Mouse (Mus musculus): ENCODE measurements around the gene Phip. TPM values are rescaled to one million over a fixed set of nuclear protein-coding genes. Genes with fewer than 3 reads are reported as not detected.
A peak's percentile ranks its signal among the peaks of the same experiment; 100 is the strongest.

Phip gene
- 139 and 143 TPM in 2 replicates for polyA plus RNA-seq (2015; fragmentation: Nextera tagmentation; extraction: Ambion mirVana)

DNA sequence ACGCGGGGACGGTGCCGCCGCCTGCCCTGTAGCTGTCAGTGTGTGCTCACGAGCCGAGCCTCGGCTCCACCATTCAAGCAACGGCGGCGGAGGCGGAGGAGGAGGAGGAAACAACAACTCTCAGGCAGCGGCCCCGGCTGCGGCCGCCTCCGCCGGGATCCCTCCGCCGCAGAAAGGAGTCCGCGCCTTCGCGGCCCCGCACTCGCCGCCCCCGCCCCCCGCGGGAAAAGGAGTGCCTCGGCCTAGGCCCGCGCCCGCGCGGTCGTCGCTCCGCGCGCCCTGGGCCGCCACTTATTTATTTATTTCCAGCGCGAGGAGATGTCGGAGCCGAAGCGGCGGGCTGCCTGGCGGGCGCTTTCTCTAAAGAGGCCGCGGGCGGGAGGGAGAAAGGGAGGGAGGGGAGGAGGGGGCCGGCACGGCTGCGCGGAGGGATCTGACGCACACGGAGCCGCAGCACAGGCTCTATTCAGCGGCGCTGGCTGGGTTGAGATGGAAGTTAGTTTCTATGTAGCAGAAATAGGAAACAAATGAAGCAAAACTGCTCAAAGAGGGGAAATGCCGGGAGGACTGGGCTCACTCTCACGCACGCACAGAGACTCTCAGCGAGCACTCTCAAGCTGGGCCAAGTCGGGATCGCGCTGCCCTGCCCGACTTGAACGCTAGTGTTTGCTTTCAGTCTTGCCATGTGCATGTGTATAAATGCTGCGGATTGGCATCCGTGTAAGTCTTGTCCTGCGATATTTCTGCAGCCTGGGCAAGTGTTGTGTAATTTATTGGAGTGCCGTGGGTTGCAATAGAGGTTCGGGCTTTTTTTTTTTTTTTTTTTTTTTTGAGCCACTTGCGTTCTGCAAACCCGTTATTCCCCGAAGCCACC lies at the start of gene Phip:
Gene Phip, minus strand, starts transcription at position 175 of the 874 bp plus-strand sequence.
- no peaks in the 10 kb centered on the region for H3K36me3 ChIP-seq (ENCODE audit: control insufficient read depth, insufficient read depth)
- H3K27me3 ChIP-seq (replicated peaks; ENCODE audit: control insufficient read depth, insufficient read depth, low read length), result no peaks in the 10 kb centered on the region
- ATAC-seq, result peak; percentile 82
- H3K27ac ChIP-seq (ENCODE audit: low read length), result peak within 1 kb of the TSS; percentile 100
- H3K4me3 ChIP-seq (replicated peaks; ENCODE audit: low read length), result peak within 1 kb of the TSS; percentile 94
- H3K9ac ChIP-seq (replicated peaks; ENCODE audit: low read depth, low read length), result peak within 1 kb of the TSS; percentile 99
- under 1% methylated on average over 62 of the region's 79 CpGs for WGBS
- H3K9me3 ChIP-seq (ENCODE audit: control insufficient read depth, low read length), result no peaks in the 10 kb centered on the region
- peaks cover 17% of the 10 kb centered on the region for H3K4me1 ChIP-seq (replicated peaks; ENCODE audit: control insufficient read depth, insufficient read depth, low read length)
- peak within 1 kb of the TSS; percentile 83 for H3K4me2 ChIP-seq (ENCODE audit: low read length)

DNA sequence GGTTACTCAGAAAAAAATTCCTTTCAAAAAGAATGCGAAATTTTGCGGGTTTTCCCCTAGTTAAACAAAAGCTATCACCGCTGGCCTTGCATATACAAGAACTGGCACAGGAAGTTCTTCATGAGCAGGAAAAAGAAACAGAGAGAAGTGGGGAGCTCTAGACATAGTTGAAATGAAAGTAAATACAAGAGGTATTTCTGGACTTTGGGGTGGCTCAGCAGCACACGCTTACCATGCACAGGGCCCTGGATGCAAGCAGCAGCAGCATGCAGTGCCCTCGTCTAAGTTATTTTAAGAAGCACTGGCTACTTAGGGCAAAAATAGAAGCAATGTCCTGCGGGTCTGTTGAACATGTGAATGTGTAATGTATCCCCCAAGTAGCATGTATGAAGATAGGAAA lies 48.4 kb upstream of the Phip start:
- no peak overlapping the region for H3K4me3 ChIP-seq (replicated peaks; ENCODE audit: low read length)
- no peaks in the 10 kb centered on the region for H3K36me3 ChIP-seq (ENCODE audit: control insufficient read depth, insufficient read depth)
- 79% methylated on average over 6 of the region's 6 CpGs for WGBS

DNA sequence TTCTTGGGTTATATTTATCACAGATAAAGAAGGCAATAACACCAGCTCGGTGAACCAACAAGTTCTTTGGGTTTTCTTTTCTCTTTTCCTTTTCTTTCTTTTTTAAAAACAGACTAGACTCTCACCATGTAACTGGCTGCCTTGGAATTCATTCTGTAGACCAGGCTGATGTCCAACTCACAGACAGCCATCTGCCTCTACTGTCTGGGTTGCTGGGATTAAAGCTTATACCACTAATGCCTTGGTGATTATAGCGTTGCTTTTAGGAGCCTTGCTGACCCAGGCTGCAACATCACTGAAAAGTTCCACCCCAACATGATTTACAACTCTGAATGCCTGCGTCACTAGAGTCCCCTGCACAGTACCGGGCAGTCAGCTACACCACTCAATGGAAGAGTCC lies 39.2 kb upstream of the Phip start:
- WGBS, result 83% methylated on average over 4 of the region's 4 CpGs
- Histone ChIP-seq H3K9me3 (ENCODE audit: control insufficient read depth, low read length) (no peaks in the 10 kb centered on the region), H3K4me2 (ENCODE audit: low read length) (no peak overlapping the region), H3K9ac (replicated peaks; ENCODE audit: low read depth, low read length) (no peak overlapping the region), H3K36me3 (ENCODE audit: control insufficient read depth, insufficient read depth) (no peaks in the 10 kb centered on the region), H3K4me3 (replicated peaks; ENCODE audit: low read length) (no peak overlapping the region), H3K27ac (ENCODE audit: low read length) (no peak overlapping the region), H3K4me1 (replicated peaks; ENCODE audit: control insufficient read depth, insufficient read depth, low read length) (no peaks in the 10 kb centered on the region), H3K27me3 (replicated peaks; ENCODE audit: control insufficient read depth, insufficient read depth, low read length) (no peaks in the 10 kb centered on the region)
- no peak for ATAC-seq

More for the DNA sequence above, 48.4 kb upstream of the Phip start:
- Histone ChIP-seq H3K9me3 (ENCODE audit: control insufficient read depth, low read length) (no peaks in the 10 kb centered on the region), H3K4me1 (replicated peaks; ENCODE audit: control insufficient read depth, insufficient read depth, low read length) (no peaks in the 10 kb centered on the region), H3K27me3 (replicated peaks; ENCODE audit: control insufficient read depth, insufficient read depth, low read length) (no peaks in the 10 kb centered on the region), H3K9ac (replicated peaks; ENCODE audit: low read depth, low read length) (no peak overlapping the region), H3K4me2 (ENCODE audit: low read length) (no peak overlapping the region), H3K27ac (ENCODE audit: low read length) (no peak overlapping the region)
- ATAC-seq, result no peak

DNA sequence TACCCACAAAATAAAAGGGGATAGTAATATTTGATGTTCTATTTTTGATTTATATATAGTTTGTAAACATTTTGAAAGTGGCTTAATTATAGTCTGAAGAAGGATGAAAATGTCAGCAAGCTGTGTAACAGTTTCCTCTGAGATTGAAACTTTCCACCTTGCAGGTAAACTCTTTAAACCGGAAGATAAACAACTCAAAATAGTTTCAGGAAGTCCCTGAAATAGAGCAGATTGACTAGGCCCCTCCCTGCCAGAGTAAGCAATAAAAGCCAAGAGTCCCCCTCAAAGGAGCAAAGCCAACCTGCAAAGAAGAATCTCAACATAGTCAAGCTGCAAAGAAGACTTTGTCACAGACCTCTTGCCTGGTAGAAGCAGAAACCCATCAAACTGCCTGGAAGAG lies 33.0 kb upstream of the Phip start:
- no peak for ATAC-seq
- Histone ChIP-seq H3K27ac (ENCODE audit: low read length) (no peak overlapping the region), H3K9ac (replicated peaks; ENCODE audit: low read depth, low read length) (no peak overlapping the region), H3K4me3 (replicated peaks; ENCODE audit: low read length) (no peak overlapping the region), H3K27me3 (replicated peaks; ENCODE audit: control insufficient read depth, insufficient read depth, low read length) (no peaks in the 10 kb centered on the region), H3K9me3 (ENCODE audit: control insufficient read depth, low read length) (no peaks in the 10 kb centered on the region), H3K4me1 (replicated peaks; ENCODE audit: control insufficient read depth, insufficient read depth, low read length) (no peaks in the 10 kb centered on the region), H3K4me2 (ENCODE audit: low read length) (no peak overlapping the region), H3K36me3 (ENCODE audit: control insufficient read depth, insufficient read depth) (no peaks in the 10 kb centered on the region)
- 91% methylated on average over 1 of the region's 1 CpGs for WGBS

DNA sequence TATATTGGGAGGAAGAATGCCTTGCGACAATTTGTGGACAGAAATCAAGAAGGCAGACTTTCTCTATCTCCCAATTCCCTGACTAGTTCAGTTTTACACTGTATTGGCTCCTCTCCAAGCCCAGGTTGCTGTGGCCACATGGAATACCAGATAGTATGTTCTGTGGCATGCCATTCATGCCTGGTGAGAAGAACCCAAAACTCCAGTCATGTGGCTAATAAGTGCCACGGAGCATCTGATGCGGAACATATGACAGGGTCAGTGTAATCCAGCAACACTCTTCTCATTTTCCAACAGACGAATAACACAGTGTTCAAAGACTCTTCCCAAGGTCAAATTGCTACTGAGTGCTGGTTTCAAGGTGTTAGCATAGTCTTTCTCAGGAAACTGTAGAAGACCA lies 26.0 kb upstream of the Phip start:
- H3K27ac ChIP-seq (ENCODE audit: low read length), result no peak overlapping the region
- H3K9ac ChIP-seq (replicated peaks; ENCODE audit: low read depth, low read length), result no peak overlapping the region
- H3K9me3 ChIP-seq (ENCODE audit: control insufficient read depth, low read length), result no peaks in the 10 kb centered on the region
- ATAC-seq, result no peak
- H3K36me3 ChIP-seq (ENCODE audit: control insufficient read depth, insufficient read depth), result no peaks in the 10 kb centered on the region
- 94% methylated on average over 4 of the region's 4 CpGs for WGBS
- no peaks in the 10 kb centered on the region for H3K4me1 ChIP-seq (replicated peaks; ENCODE audit: control insufficient read depth, insufficient read depth, low read length)
- H3K4me3 ChIP-seq (replicated peaks; ENCODE audit: low read length), result no peak overlapping the region
- no peaks in the 10 kb centered on the region for H3K27me3 ChIP-seq (replicated peaks; ENCODE audit: control insufficient read depth, insufficient read depth, low read length)
- no peak overlapping the region for H3K4me2 ChIP-seq (ENCODE audit: low read length)

DNA sequence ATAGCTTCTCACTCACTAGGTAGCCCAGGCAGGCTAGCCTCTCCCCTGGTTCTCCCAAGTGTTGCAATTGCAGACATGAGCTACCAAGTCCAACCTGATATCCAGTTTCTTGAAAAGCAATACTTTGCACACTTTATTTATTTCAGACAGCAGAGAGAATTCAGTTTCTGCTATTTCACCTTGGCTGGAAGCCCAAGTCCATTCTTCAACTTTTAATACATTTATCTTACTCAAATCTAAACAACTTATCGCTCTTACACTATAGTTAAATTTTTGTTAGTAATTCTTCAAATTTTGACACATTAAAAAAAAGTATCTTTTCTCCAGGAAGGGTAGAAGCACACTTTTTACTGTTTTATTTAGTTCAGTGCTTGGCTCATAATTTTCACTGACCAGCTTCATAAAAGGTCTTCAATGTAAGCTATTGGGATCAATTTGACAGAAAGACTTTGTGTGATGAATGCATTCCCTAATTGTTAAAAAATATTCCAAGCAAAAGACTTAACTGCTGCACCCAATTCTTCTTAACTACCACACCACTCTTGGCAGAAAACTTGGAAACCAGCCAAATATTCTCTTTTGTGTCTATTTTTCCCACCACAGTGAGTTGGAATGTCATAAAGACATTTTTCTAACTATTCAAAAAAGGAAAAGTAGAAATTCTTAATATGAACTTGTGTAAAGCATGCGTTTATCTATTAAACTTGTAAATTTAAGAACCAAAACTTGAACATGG lies 22.6 kb upstream of the Phip start:
- WGBS, result 84% methylated on average over 2 of the region's 2 CpGs
- H3K4me3 ChIP-seq (replicated peaks; ENCODE audit: low read length), result no peak overlapping the region
- no peaks in the 10 kb centered on the region for H3K4me1 ChIP-seq (replicated peaks; ENCODE audit: control insufficient read depth, insufficient read depth, low read length)
- H3K27me3 ChIP-seq (replicated peaks; ENCODE audit: control insufficient read depth, insufficient read depth, low read length), result no peaks in the 10 kb centered on the region
- H3K9ac ChIP-seq (replicated peaks; ENCODE audit: low read depth, low read length), result no peak overlapping the region
- H3K9me3 ChIP-seq (ENCODE audit: control insufficient read depth, low read length), result no peaks in the 10 kb centered on the region
- H3K4me2 ChIP-seq (ENCODE audit: low read length), result no peak overlapping the region
- H3K27ac ChIP-seq (ENCODE audit: low read length), result no peak overlapping the region
- ATAC-seq, result no peak
- H3K36me3 ChIP-seq (ENCODE audit: control insufficient read depth, insufficient read depth), result no peaks in the 10 kb centered on the region

DNA sequence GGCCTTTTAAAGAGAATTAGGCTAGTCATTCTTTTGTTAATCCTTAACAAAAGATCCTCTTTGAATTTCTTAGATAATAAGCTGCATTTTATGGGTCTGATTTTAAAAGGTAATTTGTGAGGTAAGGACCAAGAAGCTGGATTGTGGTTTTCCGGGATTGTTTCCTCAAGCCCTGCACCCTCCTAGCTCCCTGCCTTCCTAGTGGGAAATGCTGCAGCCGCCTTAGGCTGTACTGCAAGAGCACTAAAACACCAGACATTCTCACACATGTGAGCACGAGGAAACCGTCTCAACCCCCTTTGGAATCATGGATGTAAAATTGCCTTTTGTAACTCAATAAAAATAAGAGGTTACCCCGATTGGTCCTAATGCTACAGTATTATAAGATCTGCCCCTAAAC lies 1.6 kb upstream of the Phip start:
- WGBS, result 9% methylated on average over 5 of the region's 5 CpGs

DNA sequence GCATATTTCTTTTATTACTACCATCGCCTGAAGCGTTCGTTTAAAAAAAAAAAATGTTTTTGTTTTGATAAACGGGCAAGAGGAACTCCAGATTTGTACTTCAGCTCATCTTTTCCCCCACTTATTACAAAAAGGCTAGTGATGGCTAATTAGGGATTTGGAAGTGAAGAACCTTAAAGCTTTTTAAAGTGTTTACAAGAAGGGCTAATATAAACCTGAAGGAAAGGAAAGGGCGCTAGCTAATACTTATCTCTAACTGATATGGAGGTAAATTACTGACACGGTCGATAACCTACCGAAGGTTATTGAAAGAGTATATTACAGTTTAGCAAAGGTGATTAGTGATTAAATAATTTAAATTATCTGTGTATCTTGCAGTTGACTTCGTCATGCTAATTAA lies 903 bp upstream of the Phip start:
- H3K27ac ChIP-seq (ENCODE audit: low read length), result peak overlapping the region; percentile 100

More for the DNA sequence above, 1.6 kb upstream of the Phip start:
- Histone ChIP-seq H3K27me3 (replicated peaks; ENCODE audit: control insufficient read depth, insufficient read depth, low read length) (no peaks in the 10 kb centered on the region), H3K4me3 (replicated peaks; ENCODE audit: low read length) (peak overlapping the region; percentile 24), H3K9me3 (ENCODE audit: control insufficient read depth, low read length) (no peaks in the 10 kb centered on the region), H3K36me3 (ENCODE audit: control insufficient read depth, insufficient read depth) (no peaks in the 10 kb centered on the region), H3K4me1 (replicated peaks; ENCODE audit: control insufficient read depth, insufficient read depth, low read length) (peaks cover 12% of the 10 kb centered on the region), H3K27ac (ENCODE audit: low read length) (peak overlapping the region; percentile 76), H3K9ac (replicated peaks; ENCODE audit: low read depth, low read length) (peak overlapping the region; percentile 50), H3K4me2 (ENCODE audit: low read length) (peak overlapping the region; percentile 44)
- ATAC-seq, result no peak

DNA sequence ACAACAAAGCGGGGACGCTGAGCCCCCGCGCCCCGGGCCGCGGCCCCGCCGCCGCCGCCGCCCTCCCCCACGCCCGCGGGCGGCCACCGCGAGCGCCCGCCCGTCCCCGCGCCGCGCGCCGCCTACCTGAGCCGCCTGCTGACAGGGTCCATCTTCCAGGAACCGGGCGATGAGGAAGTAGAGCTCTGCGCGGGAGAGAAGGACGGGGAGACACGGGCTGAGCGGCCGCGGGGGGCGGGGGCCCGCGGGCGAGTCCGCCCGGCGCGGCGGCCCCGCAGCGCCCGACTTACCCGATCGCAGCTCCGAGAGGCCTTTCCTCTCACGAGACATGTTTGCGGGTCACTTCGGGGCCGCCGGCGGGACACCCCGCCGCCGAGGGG lies 364 bp downstream of the Phip start:
- Histone ChIP-seq H3K9me3 (ENCODE audit: control insufficient read depth, low read length) (no peaks in the 10 kb centered on the region), H3K4me1 (replicated peaks; ENCODE audit: control insufficient read depth, insufficient read depth, low read length) (peaks cover 20% of the 10 kb centered on the region), H3K27me3 (replicated peaks; ENCODE audit: control insufficient read depth, insufficient read depth, low read length) (no peaks in the 10 kb centered on the region), H3K9ac (replicated peaks; ENCODE audit: low read depth, low read length) (peak overlapping the region; percentile 99), H3K4me3 (replicated peaks; ENCODE audit: low read length) (peak overlapping the region; percentile 94), H3K36me3 (ENCODE audit: control insufficient read depth, insufficient read depth) (no peaks in the 10 kb centered on the region), H3K27ac (ENCODE audit: low read length) (peak overlapping the region; percentile 100), H3K4me2 (ENCODE audit: low read length) (no peak overlapping the region)
- peak; percentile 13 for ATAC-seq
- 1% methylated on average over 33 of the region's 61 CpGs for WGBS

More for the DNA sequence above, 903 bp upstream of the Phip start:
- no peaks in the 10 kb centered on the region for H3K27me3 ChIP-seq (replicated peaks; ENCODE audit: control insufficient read depth, insufficient read depth, low read length)
- H3K4me2 ChIP-seq (ENCODE audit: low read length), result peak overlapping the region; percentile 44
- WGBS, result under 1% methylated on average over 9 of the region's 9 CpGs
- H3K4me3 ChIP-seq (replicated peaks; ENCODE audit: low read length), result peak overlapping the region; percentile 94
- no peak for ATAC-seq
- peak overlapping the region; percentile 99 for H3K9ac ChIP-seq (replicated peaks; ENCODE audit: low read depth, low read length)
- H3K36me3 ChIP-seq (ENCODE audit: control insufficient read depth, insufficient read depth), result no peaks in the 10 kb centered on the region
- no peaks in the 10 kb centered on the region for H3K9me3 ChIP-seq (ENCODE audit: control insufficient read depth, low read length)
- peaks cover 15% of the 10 kb centered on the region for H3K4me1 ChIP-seq (replicated peaks; ENCODE audit: control insufficient read depth, insufficient read depth, low read length)
